Mouse (Mus musculus): ENCODE data around the gene Nudt17. TPM values are rescaled to one million over a fixed set of nuclear protein-coding genes. Genes with fewer than 3 reads are reported as not detected.
"Not testable (repeated sequence)": the region's sequence is repeated elsewhere in the genome, so short reads cannot be mapped to it uniquely, and the experiment has no call there.

Nudt17 gene
- total RNA-seq, 1 experiment from 2014 or later = 3.6 TPM

DNA sequence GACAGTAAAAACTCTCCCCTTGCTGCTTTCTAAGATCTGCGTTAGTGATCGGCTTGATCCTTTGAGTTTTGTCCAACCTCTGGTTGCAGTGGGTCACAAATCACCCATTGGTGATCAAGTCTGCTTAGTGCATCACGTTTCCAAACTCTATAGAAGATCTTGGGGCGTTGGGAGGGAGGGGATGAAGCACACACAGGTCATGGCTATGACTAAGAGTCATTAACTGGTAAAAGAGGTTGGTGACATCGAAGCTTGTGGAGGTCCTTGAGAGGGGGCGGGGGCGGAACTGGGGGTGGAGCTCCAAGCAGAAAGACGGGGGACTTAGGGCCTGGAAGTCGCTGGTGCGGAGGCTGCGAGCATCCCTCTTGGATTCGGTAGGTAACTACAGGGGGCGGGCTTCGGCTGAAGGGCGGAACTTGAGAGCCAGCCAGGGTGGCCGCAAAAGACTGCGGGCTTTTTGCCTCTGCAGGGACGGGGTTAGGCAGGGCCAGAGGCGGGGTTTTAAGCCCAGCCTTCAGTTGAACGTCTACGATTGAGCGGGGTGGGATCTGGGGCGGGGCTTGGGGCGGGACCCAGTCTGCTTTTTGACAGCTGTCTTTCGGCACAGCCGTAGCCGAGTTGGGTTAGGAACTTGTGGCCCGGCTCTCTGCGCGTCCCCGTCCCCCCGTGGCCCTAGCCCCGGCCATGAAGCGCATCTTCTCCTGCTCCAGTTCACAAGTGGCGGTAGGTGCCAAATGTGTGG, 38.5 kb downstream of the Nudt17 start, which contains the start of gene Ankrd35:
Ankrd35 (plus strand) TSS at position 405 of the 742 bp plus-strand sequence.
- DNase-seq = peak; percentile 91

DNA sequence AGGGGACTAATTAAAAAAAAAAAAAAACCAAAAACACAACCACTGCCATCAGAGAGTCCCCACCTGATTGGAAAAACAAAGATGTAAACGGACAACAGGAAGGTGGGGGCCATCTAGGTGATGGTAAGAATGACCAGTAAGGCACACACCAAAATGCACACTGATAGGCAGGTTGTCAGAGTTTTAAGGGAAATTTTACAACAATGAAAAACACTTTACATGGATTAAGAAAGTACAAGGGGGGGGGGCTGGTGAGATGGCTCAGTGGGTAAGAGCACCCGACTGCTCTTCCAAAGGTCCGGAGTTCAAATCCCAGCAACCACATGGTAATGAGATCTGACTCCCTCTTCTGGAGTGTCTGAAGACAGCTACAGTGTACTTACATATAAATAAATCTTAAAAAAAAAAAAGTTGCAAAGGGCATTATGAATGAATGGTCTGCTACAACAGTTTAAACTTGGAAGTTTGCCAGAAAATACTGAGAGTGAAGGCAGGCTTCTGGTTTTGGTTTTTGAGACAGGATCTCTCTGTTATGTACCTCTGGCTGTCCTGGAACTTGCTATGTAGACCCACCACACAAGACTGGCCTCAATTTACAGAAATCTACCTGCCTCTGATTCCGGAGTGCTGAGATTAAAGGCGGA, 39.8 kb downstream of the Nudt17 start:
- DNase-seq = no peak

GRCm38 (mm10) chr3:96667316-96667715, 41.0 kb downstream of the Nudt17 start:
- DNase-seq = peak; percentile 60

GRCm38 (mm10) chr3:96666916-96667315, 41.4 kb downstream of the Nudt17 start:
- DNase-seq = no peak

GRCm38 (mm10) chr3:96665732-96666363, 42.5 kb downstream of the Nudt17 start:
- not testable (repeated sequence) for DNase-seq

DNA sequence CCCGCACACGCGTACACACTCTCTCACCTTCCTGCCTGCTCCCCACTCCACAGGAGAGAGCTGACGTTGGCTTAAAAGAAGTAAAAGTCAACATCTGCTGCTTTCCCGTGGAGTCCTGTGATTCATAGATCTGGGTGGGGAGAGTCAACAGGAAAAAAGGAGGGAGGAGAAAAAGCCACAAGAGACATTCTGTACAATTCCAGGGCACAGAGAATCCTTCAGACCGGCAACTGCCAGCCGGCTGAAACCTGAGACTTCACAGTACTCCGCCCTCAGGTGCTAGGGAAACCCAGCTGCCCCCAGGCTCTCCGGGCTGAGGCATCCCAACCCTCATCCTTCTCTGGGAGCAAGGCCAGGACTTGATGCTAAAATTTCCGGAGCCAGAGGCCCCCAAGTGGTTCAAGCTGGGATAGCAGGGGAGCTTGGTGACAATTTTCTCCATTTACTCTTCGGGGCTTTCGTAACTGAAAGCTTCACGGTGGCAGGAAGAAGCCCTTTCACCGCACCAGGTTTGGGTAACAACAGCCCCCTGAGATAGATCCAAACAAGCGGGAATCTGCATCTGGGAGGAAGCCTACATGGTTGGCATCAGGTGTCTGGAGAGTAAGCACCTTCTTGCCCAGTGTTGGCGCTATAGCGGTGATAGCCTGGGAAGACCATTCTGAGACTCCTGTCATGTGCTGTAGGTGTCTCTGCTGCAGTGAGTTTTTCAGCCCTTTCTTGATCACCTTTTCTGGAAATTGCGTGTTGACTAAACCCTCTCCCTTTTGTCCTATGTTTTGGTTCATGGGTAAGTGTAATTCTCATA, 44.7 kb downstream of the Nudt17 start:
- peak; percentile 86 for DNase-seq

DNA sequence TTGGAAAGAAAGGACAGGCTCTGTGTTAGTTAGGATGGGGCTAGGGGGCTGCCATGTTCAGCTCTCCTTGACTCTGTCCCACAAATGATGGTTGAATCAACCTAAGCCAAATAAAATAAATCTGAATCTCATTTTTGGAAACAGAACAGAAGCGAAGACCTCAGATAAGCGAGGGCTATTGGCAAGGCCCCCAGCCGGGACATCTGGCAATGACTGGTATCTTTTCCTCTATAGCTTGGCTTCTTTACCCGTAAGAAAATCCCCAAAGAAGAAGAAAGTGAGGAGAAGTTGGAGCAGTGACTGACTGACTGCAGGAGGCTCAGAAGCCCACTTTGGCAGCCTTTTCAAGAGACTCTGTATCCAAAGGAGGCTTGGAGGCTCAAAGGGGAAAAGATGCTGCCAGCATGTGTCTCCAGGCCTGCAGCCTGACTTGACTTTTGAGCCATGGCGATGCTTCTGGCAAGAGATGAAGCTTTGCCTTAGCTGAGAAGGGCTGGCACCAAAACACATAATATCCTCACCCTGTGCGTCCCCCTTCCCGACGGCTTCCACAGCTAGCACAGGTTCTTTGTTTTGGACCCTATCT, 45.5 kb downstream of the Nudt17 start:
- DNase-seq = no peak

GRCm38 (mm10) chr3:96660901-96661300, 47.5 kb downstream of the Nudt17 start:
- no peak for DNase-seq

Other genes with a start within 250 kb of the Nudt17 start
- gene Hfe2, start 183.4 kb downstream of the Nudt17 start, total RNA-seq (2021) = 6.9 TPM in 1 of 2 replicates, not detected in the other
- 479 and 772 TPM in 2 replicates for gene Txnip, start 150.6 kb downstream of the Nudt17 start, total RNA-seq (2021)
- not detected in 2 replicates for gene Gm16253, start 131.6 kb downstream of the Nudt17 start, total RNA-seq (2021)
- 35.0 and 36.1 TPM in 2 replicates for gene Polr3gl, start 114.4 kb downstream of the Nudt17 start, total RNA-seq (2021)
- 0.49 and 0.70 TPM in 2 replicates for gene Ankrd34a, start 111.9 kb downstream of the Nudt17 start, total RNA-seq (2021)
- 29.1 and 29.6 TPM in 2 replicates for gene Lix1l, start 107.4 kb downstream of the Nudt17 start, total RNA-seq (2021)
- gene Rbm8a, start 78.6 kb downstream of the Nudt17 start, total RNA-seq (2021) = 95.0 and 98.6 TPM in 2 replicates
- gene Pex11b, start 73.2 kb downstream of the Nudt17 start, total RNA-seq (2021) = 43.6 and 45.6 TPM in 2 replicates
- 0.19 and 0.34 TPM in 2 replicates for gene Gm42957, start 73.1 kb downstream of the Nudt17 start, total RNA-seq (2021)
- gene Itga10, start 63.0 kb downstream of the Nudt17 start, total RNA-seq (2021) = 1.6 and 2.6 TPM in 2 replicates
- gene Ankrd35, start 38.4 kb downstream of the Nudt17 start, total RNA-seq (2021) = 1.7 and 2.9 TPM in 2 replicates
- 21.3 and 31.9 TPM in 2 replicates for gene Pias3, start 12.2 kb downstream of the Nudt17 start, total RNA-seq (2021)
- gene Polr3c, start 19.1 kb upstream of the Nudt17 start, total RNA-seq (2021) = 26.4 and 33.4 TPM in 2 replicates
- gene Rnf115, start 19.1 kb upstream of the Nudt17 start, total RNA-seq (2021) = 33.5 and 34.2 TPM in 2 replicates
- 0.26 and 4.2 TPM in 2 replicates for gene Pdzk1, start 120.7 kb upstream of the Nudt17 start, total RNA-seq (2021)
- gene Cd160, start 120.8 kb upstream of the Nudt17 start, total RNA-seq (2021) = not detected in 2 replicates
- 3.4 and 4.0 TPM in 2 replicates for gene Gja5, start 196.1 kb upstream of the Nudt17 start, total RNA-seq (2021)
- gene Gpr89, start 196.8 kb upstream of the Nudt17 start, total RNA-seq (2021) = 27.0 and 29.2 TPM in 2 replicates
- gene Gja8, start 217.5 kb upstream of the Nudt17 start, total RNA-seq (2021) = not detected in 2 replicates